Mouse (Mus musculus) stomach, embryonic 14.5 days (tissue): ENCODE data around the gene Mpz. TPM values are rescaled to one million over a fixed set of nuclear protein-coding genes. Genes with fewer than 3 reads are reported as not detected.
A peak's percentile ranks its signal among the peaks of the same experiment; 100 is the strongest.

Experiments
- ATAC-seq: fragments of 200-750 bp; cut with Nextera tagmentation; 2 replicates; pipeline ENCODE4 v1.8.0; 2017; ENCODE audit warnings: low read depth, moderate TSS enrichment; ENCODE audit not compliant: insufficient number of reproducible peaks, insufficient read depth, low FRiP score
- H3K27ac ChIP-seq: fragments of 300-500 bp; sonication (generic); 2 replicates; pipeline ENCODE4 v1.5.1; 2014; ENCODE audit warnings: mild to moderate bottlenecking, low read length, moderate library complexity, mixed read lengths
- H3K27me3 ChIP-seq: fragments of 300-500 bp; sonication (generic); 2 replicates; pipeline ENCODE4 v1.6.1; 2014; ENCODE audit warnings: low read length, control low read depth, mixed read lengths; ENCODE audit not compliant: control insufficient read depth, insufficient read depth
- H3K36me3 ChIP-seq: fragments of 300-500 bp; sonication (generic); 2 replicates; pipeline ENCODE4 v1.6.1; 2014; ENCODE audit warnings: mild to moderate bottlenecking, control low read depth, low read length, moderate library complexity, mixed read lengths; ENCODE audit not compliant: control insufficient read depth, insufficient read depth
- H3K4me1 ChIP-seq: fragments of 300-500 bp; sonication (generic); 2 replicates; pipeline ENCODE4 v1.6.1; 2014; ENCODE audit warnings: low read length, control low read depth, mixed read lengths; ENCODE audit not compliant: control insufficient read depth, insufficient read depth
- H3K4me2 ChIP-seq: fragments of 300-500 bp; sonication (generic); replicated peaks from 2 replicates; pipeline ENCODE4 v1.6.1; 2014; ENCODE audit warnings: low read depth, low read length, control low read depth
- H3K4me3 ChIP-seq: fragments of 300-500 bp; sonication (generic); 2 replicates; pipeline ENCODE4 v1.5.1; 2014; ENCODE audit warnings: low read depth, low read length, control low read depth
- H3K9ac ChIP-seq: fragments of 300-500 bp; sonication (generic); replicated peaks from 2 replicates; pipeline ENCODE4 v1.6.1; 2014; ENCODE audit warnings: low read depth, mild to moderate bottlenecking, control low read depth, low read length, moderate library complexity, mixed read lengths
- H3K9me3 ChIP-seq: fragments of 300-500 bp; sonication (generic); 2 replicates; pipeline ENCODE4 v1.6.1; 2016; ENCODE audit warnings: low read depth, low read length, control low read depth; ENCODE audit not compliant: control insufficient read depth
- WGBS: fragments of 180-500 bp; shearing (Covaris S2); extraction: QIAGEN DNeasy Blood & Tissue Kit; methylation state at CpG from one replicate; pipeline ENCODE4 v1.1.7; 2014; 5-methylcytosine and 5-hydroxymethylcytosine counted together
- polyA plus RNA-seq: library from polyadenylated mRNA; unstranded; fragments of >200 nt; fragmentation: Nextera tagmentation; extraction: Ambion mirVana; gene quantifications from 2 replicates; pipeline ENCODE4 v1.2.1, GENCODE M21; 2014

Mpz gene
- polyA plus RNA-seq, 1 experiment from 2014 or later: 1.9 TPM

DNA sequence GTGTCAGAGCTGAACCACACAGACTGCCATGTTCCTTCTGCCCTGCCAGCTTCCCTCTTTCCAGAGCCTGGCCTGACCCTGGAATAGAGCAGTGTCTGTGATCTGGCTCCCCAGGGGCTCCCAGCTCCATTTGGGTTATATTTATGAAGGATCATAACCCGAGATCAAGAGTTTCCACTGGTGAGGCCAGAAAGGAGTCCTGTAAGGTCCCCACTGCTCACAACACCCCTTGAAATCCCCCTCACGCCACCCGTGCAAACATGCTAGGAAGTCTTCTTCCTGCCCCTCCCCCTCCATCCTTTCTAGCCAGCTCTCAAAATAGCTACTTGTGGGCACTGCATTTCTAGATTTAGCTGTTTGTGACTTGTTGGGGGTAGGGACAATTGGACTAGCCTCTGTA, 33.1 kb downstream of the Mpz start:
- no peak for ATAC-seq

DNA sequence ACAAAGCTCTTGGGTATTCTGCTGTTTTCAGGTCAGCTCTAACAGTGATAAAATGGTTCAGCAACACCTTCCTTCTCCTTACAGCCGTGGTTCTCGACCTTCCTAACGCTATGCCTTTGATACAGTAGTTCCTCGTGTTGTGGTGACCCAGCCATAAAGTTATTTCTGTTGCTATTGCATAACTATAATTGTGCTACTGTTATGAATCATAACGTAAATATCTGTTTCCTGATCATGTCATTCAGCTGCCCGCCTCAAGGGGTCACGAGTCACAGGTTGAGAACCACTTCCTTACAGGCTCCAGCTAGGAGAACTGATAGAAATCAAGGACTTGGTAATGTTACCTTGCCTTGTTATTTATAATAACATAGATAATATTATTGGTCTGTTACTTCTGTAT, 33.8 kb downstream of the Mpz start:
- Histone ChIP-seq H3K9ac (no peak overlapping the region), H3K4me2 (no peak overlapping the region), H3K4me3 (no peak overlapping the region), H3K9me3 (no peaks in the 10 kb centered on the region), H3K36me3 (no peaks in the 10 kb centered on the region), H3K27ac (no peak overlapping the region), H3K4me1 (peaks cover 7% of the 10 kb centered on the region), H3K27me3 (no peaks in the 10 kb centered on the region)
- no peak for ATAC-seq
- WGBS: 75% methylated on average over 7 of the region's 7 CpGs

More for the DNA sequence above, 33.1 kb downstream of the Mpz start:
- Histone ChIP-seq H3K27ac (no peak overlapping the region), H3K4me2 (no peak overlapping the region), H3K9ac (no peak overlapping the region), H3K4me3 (no peak overlapping the region), H3K4me1 (peaks cover under 1% of the 10 kb centered on the region; the same call in 1 of the 2 replicates), H3K36me3 (no peaks in the 10 kb centered on the region), H3K27me3 (no peaks in the 10 kb centered on the region), H3K9me3 (no peaks in the 10 kb centered on the region)
- 66% methylated on average over 3 of the region's 3 CpGs for WGBS

DNA sequence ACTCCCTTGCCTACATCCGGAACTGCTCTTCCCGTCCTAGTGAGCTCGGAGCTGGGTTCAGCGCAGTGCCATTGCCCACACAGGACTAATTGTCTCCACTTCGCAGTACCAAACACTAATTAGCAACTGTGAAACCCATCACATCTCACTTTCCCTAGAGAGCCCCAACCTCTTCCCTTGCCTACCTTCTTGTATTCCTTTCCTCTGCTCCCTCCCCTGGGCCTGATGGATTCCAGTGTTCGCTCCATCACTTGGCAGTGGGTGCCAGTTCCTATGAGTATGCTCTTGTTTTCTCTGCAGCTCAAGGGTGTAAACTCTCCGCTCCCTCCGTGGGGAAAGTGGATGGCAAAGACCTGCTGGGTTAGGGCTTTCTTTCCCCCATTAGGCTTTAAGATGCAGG, 35.1 kb downstream of the Mpz start:
- H3K36me3 ChIP-seq: no peaks in the 10 kb centered on the region
- no peak overlapping the region for H3K27ac ChIP-seq
- no peak overlapping the region for H3K4me2 ChIP-seq
- no peaks in the 10 kb centered on the region for H3K9me3 ChIP-seq
- no peak overlapping the region for H3K9ac ChIP-seq
- peaks cover 13% of the 10 kb centered on the region for H3K4me1 ChIP-seq
- no peak for ATAC-seq
- WGBS: 61% methylated on average over 8 of the region's 8 CpGs
- H3K27me3 ChIP-seq: no peaks in the 10 kb centered on the region
- no peak overlapping the region for H3K4me3 ChIP-seq

DNA sequence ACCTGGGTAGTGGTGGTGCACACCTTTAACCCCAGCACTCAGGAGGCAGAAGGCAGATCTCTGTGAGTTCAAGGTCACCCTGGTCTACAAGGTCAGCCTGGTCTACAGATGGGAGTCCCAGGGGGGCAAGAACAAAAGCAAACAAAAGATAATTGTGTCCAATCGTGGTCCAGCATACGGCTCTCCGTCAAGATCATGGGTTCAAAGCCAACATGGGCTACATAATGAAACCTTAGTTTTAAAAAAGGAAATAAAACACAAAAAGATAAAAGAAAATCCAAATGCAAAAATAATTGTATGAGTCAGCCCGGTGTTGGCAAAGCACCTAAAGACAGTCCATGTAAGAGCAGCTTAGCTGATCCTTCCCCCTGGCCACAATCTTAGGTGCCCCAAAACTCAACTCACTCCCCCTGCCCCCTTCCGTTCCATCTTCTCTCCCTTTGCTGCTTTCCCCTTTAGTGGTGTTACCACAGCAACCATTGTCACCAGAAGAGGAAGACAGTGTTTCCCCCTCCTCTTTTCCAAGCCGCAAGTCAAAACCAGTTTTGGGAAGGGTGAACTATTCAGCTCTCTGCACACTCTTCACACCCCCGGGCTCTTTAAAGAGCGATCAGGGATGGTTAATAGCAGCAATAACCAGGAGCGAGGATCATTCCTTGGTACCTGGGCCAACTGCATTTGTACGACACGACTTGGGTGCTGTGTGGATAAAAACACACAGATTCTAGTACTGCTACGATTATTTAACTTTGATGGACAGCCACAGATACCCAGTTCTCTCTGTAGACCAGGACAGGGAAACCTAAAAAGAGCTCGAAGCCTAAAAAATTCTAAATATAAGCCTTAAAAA, 37.6 kb downstream of the Mpz start:
- ATAC-seq: no peak
- Histone ChIP-seq H3K4me3 (no peak overlapping the region), H3K9me3 (no peaks in the 10 kb centered on the region), H3K27ac (no peak overlapping the region), H3K9ac (no peak overlapping the region), H3K36me3 (no peaks in the 10 kb centered on the region), H3K4me2 (no peak overlapping the region), H3K27me3 (no peaks in the 10 kb centered on the region), H3K4me1 (peaks cover 18% of the 10 kb centered on the region)
- whole genome bisulfite sequencing: 75% methylated on average over 13 of the region's 13 CpGs

DNA sequence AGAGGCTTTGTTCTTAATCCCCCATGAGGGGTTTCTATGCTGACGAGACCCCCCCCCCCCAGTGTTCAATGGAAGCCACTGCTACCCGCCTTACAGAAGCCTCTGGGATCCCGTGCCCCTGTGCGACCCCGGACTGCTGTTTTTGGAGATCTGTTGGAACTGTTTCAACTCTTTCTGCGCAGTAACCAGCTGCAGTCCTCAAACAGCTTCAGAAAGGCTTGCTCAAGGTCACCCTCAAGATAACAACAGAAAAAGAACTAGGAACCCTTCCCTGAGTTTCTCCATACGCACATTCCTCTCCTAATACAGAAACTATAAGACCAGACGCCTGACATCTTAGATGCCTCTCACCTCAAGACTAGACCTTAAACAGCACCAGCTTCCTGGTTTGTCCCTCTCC, 38.5 kb downstream of the Mpz start:
- Histone ChIP-seq H3K36me3 (no peaks in the 10 kb centered on the region), H3K27me3 (peaks cover 4% of the 10 kb centered on the region; the same call in 1 of the 2 replicates), H3K4me2 (peak overlapping the region; percentile 26; the same call in 1 of the 2 replicates), H3K9me3 (no peaks in the 10 kb centered on the region), H3K4me3 (no peak overlapping the region), H3K4me1 (peaks cover 24% of the 10 kb centered on the region), H3K9ac (no peak overlapping the region), H3K27ac (peak overlapping the region; percentile 69)
- ATAC-seq: 0 out of 2 replicates have a peak, but pooled peaks have one; percentile 20
- WGBS: 10% methylated on average over 8 of the region's 8 CpGs

DNA sequence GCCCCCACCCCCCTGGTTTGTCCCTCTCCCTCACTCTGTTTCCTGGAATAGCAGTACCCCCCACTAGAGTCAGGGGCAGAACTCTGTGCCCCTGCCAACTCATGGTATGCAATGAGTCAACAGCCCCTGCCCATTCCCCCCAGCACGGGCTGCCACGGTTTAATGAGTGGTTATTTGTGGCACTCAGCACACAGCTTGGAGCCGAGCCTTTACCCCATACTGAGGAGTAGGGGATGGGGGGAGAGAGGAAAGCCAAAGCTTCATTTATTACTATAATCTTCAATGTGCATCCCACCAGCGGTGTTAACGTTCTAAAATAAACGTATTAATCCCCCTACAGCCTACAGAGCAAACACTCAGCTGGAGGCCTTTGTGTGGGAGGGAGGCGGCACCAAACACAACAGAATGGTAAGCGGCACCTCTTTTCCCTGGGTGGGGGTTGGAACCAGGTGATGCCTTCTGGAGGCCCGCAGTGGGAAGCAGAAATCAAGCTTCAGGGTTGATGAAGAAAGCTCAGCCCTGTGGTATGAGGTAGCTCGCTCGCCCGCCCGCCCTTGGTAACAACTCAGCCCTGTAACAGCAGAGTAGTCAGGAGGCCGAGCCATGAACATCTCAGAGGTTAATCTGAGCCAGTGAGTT, 39.1 kb downstream of the Mpz start:
- Histone ChIP-seq H3K36me3 (no peaks in the 10 kb centered on the region), H3K9ac (no peak overlapping the region), H3K4me2 (peak overlapping the region; percentile 26; the same call in 1 of the 2 replicates), H3K4me1 (peaks cover 29% of the 10 kb centered on the region), H3K27me3 (peaks cover 6% of the 10 kb centered on the region; the same call in 1 of the 2 replicates), H3K27ac (peak overlapping the region; percentile 69), H3K9me3 (no peaks in the 10 kb centered on the region), H3K4me3 (no peak overlapping the region)
- ATAC-seq: 0 out of 2 replicates have a peak, but pooled peaks have one; percentile 47
- WGBS: 36% methylated on average over 14 of the region's 14 CpGs

DNA sequence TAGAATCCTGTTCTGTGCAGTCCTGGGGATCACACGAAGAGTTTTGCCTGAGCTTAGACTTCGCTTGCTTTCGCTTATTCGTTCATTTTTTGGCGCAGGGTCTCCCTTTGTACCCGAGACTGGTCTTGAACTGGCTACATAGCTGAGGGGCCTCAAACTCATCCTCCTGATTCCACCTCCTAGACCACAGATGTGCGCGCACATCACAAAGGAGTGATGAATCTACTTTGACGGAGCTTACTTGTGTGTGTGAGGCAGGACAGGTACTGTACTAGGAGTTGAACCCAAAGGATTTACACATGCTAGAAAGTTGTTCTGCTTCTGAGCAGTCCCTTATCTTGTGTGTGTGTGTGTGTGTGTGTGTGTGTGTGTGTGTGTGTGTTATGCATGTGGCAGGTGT, 40.3 kb downstream of the Mpz start:
- peaks cover 32% of the 10 kb centered on the region for H3K4me1 ChIP-seq
- no peaks in the 10 kb centered on the region for H3K36me3 ChIP-seq
- no peak overlapping the region for H3K4me2 ChIP-seq
- H3K9me3 ChIP-seq: no peaks in the 10 kb centered on the region
- no peak overlapping the region for H3K4me3 ChIP-seq
- H3K9ac ChIP-seq: no peak overlapping the region
- no peak for ATAC-seq
- WGBS: 94% methylated on average over 9 of the region's 9 CpGs
- H3K27me3 ChIP-seq: peaks cover 13% of the 10 kb centered on the region
- no peak overlapping the region for H3K27ac ChIP-seq

DNA sequence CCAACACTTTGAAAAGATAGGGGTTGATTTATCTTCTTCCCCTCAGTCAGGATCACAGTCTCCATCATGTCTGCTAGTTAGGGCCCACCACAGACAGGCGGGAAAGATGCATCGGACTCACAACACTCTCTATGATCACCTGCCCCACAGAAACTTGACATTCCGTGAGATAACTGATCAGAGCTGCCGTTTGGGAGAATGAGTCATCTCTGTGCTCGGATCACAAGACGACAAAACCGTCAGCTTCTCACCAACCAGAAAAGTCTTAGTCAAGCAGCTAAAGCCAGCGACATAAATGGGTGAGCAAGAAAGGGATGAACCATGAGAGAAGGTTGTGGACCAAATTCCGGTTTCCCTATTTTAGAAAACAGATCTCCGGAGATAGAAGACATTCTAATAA, 41.8 kb downstream of the Mpz start:
- Histone ChIP-seq H3K4me3 (no peak overlapping the region), H3K9me3 (no peaks in the 10 kb centered on the region), H3K27me3 (peaks cover 18% of the 10 kb centered on the region), H3K9ac (no peak overlapping the region), H3K4me1 (peaks cover 33% of the 10 kb centered on the region), H3K27ac (no peak overlapping the region), H3K4me2 (no peak overlapping the region), H3K36me3 (no peaks in the 10 kb centered on the region)
- no peak for ATAC-seq
- WGBS: 49% methylated on average over 10 of the region's 10 CpGs
